In genomic region chr2:59226383-59226782, GRCm38 (mm10) we compare ENCODE assay signal across 21 mouse cellular contexts.
DNase-seq lines count a peak whose midpoint lies in the region; ATAC-seq and TF ChIP-seq lines count a peak whose summit lies in the region.
"Had no signal": no experiment of that assay in that cellular context is flagged by ENCODE, and none has a peak within 500 bp of the region (broad histone marks: within the 10 kb centered on the region; RNA-seq: fewer than 3 reads in every experiment).

No protein-coding gene starts in this region.

- H3K9me3 ChIP-seq in forebrain, embryonic 16.5 days (ENCODE audit: control insufficient read depth, low read length): no peaks in the 10 kb centered on the region
- no peaks in the 10 kb centered on the region for H3K9me3 ChIP-seq in forebrain, embryonic 15.5 days
- no peaks in the 10 kb centered on the region for H3K9me3 ChIP-seq in liver, embryonic 11.5 days (ENCODE audit: control insufficient read depth, low read length)
- H3K9me3 ChIP-seq: embryonic facial prominence, embryonic 15.5 days; heart, embryonic 10.5 days; heart, embryonic 15.5 days; hindbrain, embryonic 10.5 days; intestine, embryonic 15.5 days had no signal

- H3K27me3 ChIP-seq in forebrain, embryonic 16.5 days (replicated peaks; ENCODE audit: control insufficient read depth, insufficient read depth, low read length): no peaks in the 10 kb centered on the region
- no peaks in the 10 kb centered on the region for H3K27me3 ChIP-seq in forebrain, embryonic 15.5 days
- no peaks in the 10 kb centered on the region for H3K27me3 ChIP-seq in heart, adult 2 months (ENCODE audit: control insufficient read depth, insufficient read depth, low read length)
- no peaks in the 10 kb centered on the region for H3K27me3 ChIP-seq in liver, adult 2 months (ENCODE audit: control insufficient read depth, insufficient read depth, low read length)
- no peaks in the 10 kb centered on the region for H3K27me3 ChIP-seq in liver, embryonic 11.5 days (replicated peaks; ENCODE audit: control insufficient read depth, insufficient read depth, low read length)
- H3K27me3 ChIP-seq: CH12.LX; embryonic facial prominence, embryonic 15.5 days; heart, embryonic 15.5 days; intestine, embryonic 15.5 days had no signal

- no peak overlapping the region for H3K4me2 ChIP-seq in forebrain, embryonic 16.5 days (ENCODE audit: low read length)
- no peak overlapping the region for H3K4me2 ChIP-seq in forebrain, embryonic 15.5 days (replicated peaks)
- H3K4me2 ChIP-seq in liver, embryonic 11.5 days: no peak overlapping the region
- H3K4me2 ChIP-seq: embryonic facial prominence, embryonic 15.5 days; heart, embryonic 15.5 days; hindbrain, embryonic 14.5 days; intestine, embryonic 15.5 days had no signal

- no peak for TF ChIP-seq EP300 in heart, adult 2 months (IDR thresholded peaks at IDR 0.05; ENCODE audit: insufficient read depth, low read depth, low read length)

- intact Hi-C loops in heart, adult 2 months (cut with DNase I): no loop called here
- intact Hi-C loops in heart, postnatal 25 days (cut with DNase I): loop anchor here (5.0 kb wide), 1 partner anchor 64 kb away; the partner anchor contains the start of genes Ccdc148 and Pkp4

- no peaks in the 10 kb centered on the region for H3K36me3 ChIP-seq in forebrain, embryonic 16.5 days (ENCODE audit: control insufficient read depth, insufficient read depth)
- H3K36me3 ChIP-seq in forebrain, embryonic 15.5 days: no peaks in the 10 kb centered on the region
- H3K36me3 ChIP-seq in heart, adult 2 months (ENCODE audit: control insufficient read depth, insufficient read depth, low read length): peaks cover 19% of the 10 kb centered on the region
- no peaks in the 10 kb centered on the region for H3K36me3 ChIP-seq in liver, adult 2 months (ENCODE audit: control insufficient read depth, insufficient read depth, low read length)
- no peaks in the 10 kb centered on the region for H3K36me3 ChIP-seq in liver, embryonic 11.5 days (ENCODE audit: control insufficient read depth, insufficient read depth, low read length)
- H3K36me3 ChIP-seq: embryonic facial prominence, embryonic 15.5 days; heart, embryonic 10.5 days; hindbrain, embryonic 10.5 days; intestine, embryonic 15.5 days had no signal

- no peak for DNase-seq in heart, adult 2 months
- no peak for DNase-seq in heart, postnatal 25 days (ENCODE audit: low spot score)
- peak; percentile 63 for DNase-seq in liver, adult 2 months (ENCODE audit: extremely low read depth, low read depth, low spot score)
- no peak for DNase-seq in liver, embryonic 11.5 days (ENCODE audit: low spot score)
- no peak for DNase-seq in cerebellum, postnatal 25 days
- DNase-seq: adrenal gland, postnatal 10 days; embryo, embryonic 11 days; gastrocnemius, adult 2 months; gastrocnemius, postnatal 25 days; heart, postnatal 14 days; kidney, adult 2 months had no signal

- no peak for TF ChIP-seq CTCF in heart, adult 2 months (IDR thresholded peaks at IDR 0.05)
- no peak for TF ChIP-seq CTCF in liver, adult 2 months (IDR thresholded peaks at IDR 0.05; ENCODE audit: low read depth, low read length)

- TF ChIP-seq POLR2A in heart, adult 2 months (IDR thresholded peaks at IDR 0.05; ENCODE audit: insufficient read depth, low read depth, low read length): no peak
- TF ChIP-seq POLR2A in liver, adult 2 months (IDR thresholded peaks at IDR 0.05; ENCODE audit: extremely low read depth, insufficient read depth, low read length): no peak

- H3K4me3 ChIP-seq in forebrain, embryonic 16.5 days (replicated peaks; ENCODE audit: low read length): no peak overlapping the region
- H3K4me3 ChIP-seq in forebrain, embryonic 15.5 days: no peak overlapping the region
- H3K4me3 ChIP-seq in heart, adult 2 months: no peak overlapping the region
- H3K4me3 ChIP-seq in liver, adult 2 months (ENCODE audit: insufficient read depth, low read depth, low read length): no peak overlapping the region
- no peak overlapping the region for H3K4me3 ChIP-seq in liver, embryonic 11.5 days (ENCODE audit: low read depth, low read length)
- H3K4me3 ChIP-seq: embryonic facial prominence, embryonic 15.5 days; erythroblast, embryonic 14.5 days; gastrocnemius, adult 2 months; heart, embryonic 10.5 days; heart, embryonic 15.5 days; hindbrain, embryonic 10.5 days; intestine, embryonic 15.5 days had no signal

- peaks cover 6% of the 10 kb centered on the region; the same call in 1 of the 2 replicates for H3K4me1 ChIP-seq in forebrain, embryonic 16.5 days (replicated peaks; ENCODE audit: control insufficient read depth, insufficient read depth, low read length)
- no peaks in the 10 kb centered on the region for H3K4me1 ChIP-seq in forebrain, embryonic 15.5 days
- H3K4me1 ChIP-seq in heart, adult 2 months (ENCODE audit: control insufficient read depth, insufficient read depth, low read length): no peaks in the 10 kb centered on the region; the same call in none of the 2 replicates
- peaks cover 12% of the 10 kb centered on the region for H3K4me1 ChIP-seq in liver, adult 2 months (ENCODE audit: control insufficient read depth, insufficient read depth, low read length)
- H3K4me1 ChIP-seq in liver, embryonic 11.5 days (replicated peaks; ENCODE audit: control insufficient read depth, insufficient read depth, low read length): no peaks in the 10 kb centered on the region; the same call in 1 of the 2 replicates
- H3K4me1 ChIP-seq: embryonic facial prominence, embryonic 15.5 days; intestine, embryonic 15.5 days had no signal

- peak; percentile 29; the same call in 1 of the 2 replicates for ATAC-seq in forebrain, embryonic 16.5 days
- no peak; the same call in 1 of the 2 replicates for ATAC-seq in forebrain, embryonic 15.5 days (replicated peaks)
- ATAC-seq in liver, embryonic 11.5 days (replicated peaks; ENCODE audit: low FRiP score): no peak
- ATAC-seq: intestine, embryonic 15.5 days had no signal

- peaks cover 5% of the 10 kb centered on the region for H3K79me2 ChIP-seq in heart, adult 2 months (replicated peaks; ENCODE audit: control insufficient read depth, insufficient read depth, low read length)
- H3K79me2 ChIP-seq in liver, adult 2 months (ENCODE audit: control insufficient read depth, insufficient read depth, low read length): peaks cover 32% of the 10 kb centered on the region; the same call in 1 of the 2 replicates

- no peak overlapping the region for H3K27ac ChIP-seq in forebrain, embryonic 16.5 days (ENCODE audit: low read length)
- no peak overlapping the region for H3K27ac ChIP-seq in forebrain, embryonic 15.5 days (replicated peaks)
- peak overlapping the region; percentile 61 for H3K27ac ChIP-seq in heart, adult 2 months
- no peak overlapping the region for H3K27ac ChIP-seq in liver, adult 2 months (replicated peaks; ENCODE audit: insufficient read depth, low read depth, low read length)
- no peak overlapping the region for H3K27ac ChIP-seq in liver, embryonic 11.5 days (ENCODE audit: low read depth, low read length)
- H3K27ac ChIP-seq: embryonic facial prominence, embryonic 15.5 days; gastrocnemius, adult 2 months; heart, embryonic 10.5 days; heart, embryonic 15.5 days; hindbrain, embryonic 10.5 days; hindbrain, embryonic 14.5 days; intestine, embryonic 15.5 days had no signal

- WGBS in forebrain, embryonic 16.5 days: 71% methylated on average over 4 of the region's 4 CpGs
- WGBS in forebrain, embryonic 15.5 days: 83% methylated on average over 4 of the region's 4 CpGs
- 69% methylated on average over 4 of the region's 4 CpGs for WGBS in heart, adult 2 months
- 61% methylated on average over 4 of the region's 4 CpGs for WGBS in liver, adult 2 months
- WGBS in liver, embryonic 11.5 days: 91% methylated on average over 4 of the region's 4 CpGs

- H3K9ac ChIP-seq in forebrain, embryonic 16.5 days (replicated peaks; ENCODE audit: low read depth, low read length): no peak overlapping the region
- no peak overlapping the region for H3K9ac ChIP-seq in forebrain, embryonic 15.5 days (replicated peaks)
- no peak overlapping the region for H3K9ac ChIP-seq in heart, adult 2 months (ENCODE audit: low read depth, low read length)
- H3K9ac ChIP-seq in liver, adult 2 months (ENCODE audit: low read depth, low read length): no peak overlapping the region
- H3K9ac ChIP-seq in liver, embryonic 11.5 days (ENCODE audit: low read depth, low read length): no peak overlapping the region
- H3K9ac ChIP-seq: embryonic facial prominence, embryonic 15.5 days; heart, embryonic 15.5 days; hindbrain, embryonic 14.5 days; intestine, embryonic 15.5 days had no signal
